Mouse (Mus musculus) hindbrain, embryonic 16.5 days (tissue): ENCODE results near the gene Mettl24. TPM values are rescaled to one million over a fixed set of nuclear protein-coding genes. Genes with fewer than 3 reads are reported as not detected.

Source experiments
- ATAC-seq: fragments of 200-750 bp; cut with Nextera tagmentation; 2 replicates; pipeline ENCODE4 v1.8.0; 2017; ENCODE audit warnings: moderate TSS enrichment, moderate library complexity
- H3K27ac ChIP-seq: fragments of 300-500 bp; sonication (generic); 2 replicates; pipeline ENCODE4 v1.5.1; 2014; ENCODE audit warnings: low read depth, mild to moderate bottlenecking, control low read depth, low read length, moderate library complexity
- H3K27me3 ChIP-seq: fragments of 300-500 bp; sonication (generic); replicated peaks from 2 replicates; pipeline ENCODE4 v1.6.1; 2014; ENCODE audit warnings: low read length; ENCODE audit not compliant: control insufficient read depth, insufficient read depth
- H3K36me3 ChIP-seq: fragments of 300-500 bp; sonication (generic); 2 replicates; pipeline ENCODE4 v1.6.1; 2014; ENCODE audit warnings: mild to moderate bottlenecking, low read length, moderate library complexity, mixed read lengths; ENCODE audit not compliant: control insufficient read depth, insufficient read depth
- H3K4me1 ChIP-seq: fragments of 300-500 bp; sonication (generic); 2 replicates; pipeline ENCODE4 v1.6.1; 2014; ENCODE audit warnings: low read depth, low read length; ENCODE audit not compliant: control insufficient read depth, insufficient read depth
- H3K4me2 ChIP-seq: fragments of 300-500 bp; sonication (generic); 2 replicates; pipeline ENCODE4 v1.6.1; 2014; ENCODE audit warnings: mild to moderate bottlenecking, low read length, control low read depth, moderate library complexity
- H3K4me3 ChIP-seq: fragments of 300-500 bp; sonication (generic); 2 replicates; pipeline ENCODE4 v1.5.1; 2014; ENCODE audit warnings: mild to moderate bottlenecking, low read length, control low read depth, moderate library complexity
- H3K9ac ChIP-seq: fragments of 300-500 bp; sonication (generic); 2 replicates; pipeline ENCODE4 v1.6.1; 2014; ENCODE audit warnings: low read depth, mild to moderate bottlenecking, control low read depth, low read length, moderate library complexity
- H3K9me3 ChIP-seq: fragments of 300-500 bp; sonication (generic); 2 replicates; pipeline ENCODE4 v1.6.1; 2014; ENCODE audit warnings: mild to moderate bottlenecking, low read length, moderate library complexity; ENCODE audit not compliant: control insufficient read depth
- WGBS: fragments of 180-500 bp; shearing (Covaris S2); extraction: QIAGEN DNeasy Blood & Tissue Kit; methylation state at CpG from one replicate; pipeline ENCODE4 v1.1.7; 2014; 5-methylcytosine and 5-hydroxymethylcytosine counted together
- polyA plus RNA-seq: library from polyadenylated mRNA; unstranded; fragments of >200 nt; fragmentation: Nextera tagmentation; extraction: Ambion mirVana; gene quantifications from 2 replicates; pipeline ENCODE4 v1.2.1, GENCODE M21; 2015

The Mettl24 gene
- polyA plus RNA-seq, 1 experiment from 2014 or later = 0.84 TPM

- H3K4me3 ChIP-seq = no peak overlapping the region
- ATAC-seq = no peak
- no peaks in the 10 kb centered on the region for H3K27me3 ChIP-seq
- H3K27ac ChIP-seq = no peak overlapping the region
- no peak overlapping the region for H3K9ac ChIP-seq
- no peaks in the 10 kb centered on the region for H3K9me3 ChIP-seq
- no peak overlapping the region for H3K4me2 ChIP-seq
- no peaks in the 10 kb centered on the region for H3K36me3 ChIP-seq
- WGBS = 82% methylated on average over 4 of the region's 4 CpGs
- H3K4me1 ChIP-seq = no peaks in the 10 kb centered on the region
These were observed 15.6 kb downstream of the Mettl24 start for GRCm38 (mm10) chr10:40698652-40699051.

DNA sequence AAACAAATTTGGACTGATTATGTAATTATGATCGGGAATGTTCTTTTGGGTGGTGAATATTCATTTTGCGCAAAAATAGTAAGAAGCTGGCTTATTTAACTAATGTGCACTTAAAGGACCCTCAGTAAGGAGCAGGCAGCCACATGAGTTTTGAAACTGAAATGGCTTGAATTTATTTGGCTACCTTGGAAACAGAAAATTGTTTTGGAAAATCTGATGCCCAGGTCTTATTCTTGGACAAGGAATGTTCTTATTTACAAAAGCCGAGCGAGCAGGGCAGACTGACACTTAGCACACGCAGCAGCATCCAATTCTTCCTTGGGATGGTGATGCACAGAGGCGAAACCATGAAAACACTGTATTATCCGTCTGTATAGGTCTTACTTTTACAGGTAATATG lies 28.0 kb downstream of the Mettl24 start:
- Histone ChIP-seq H3K27ac (no peak overlapping the region), H3K4me3 (no peak overlapping the region), H3K4me2 (no peak overlapping the region), H3K9me3 (no peaks in the 10 kb centered on the region), H3K27me3 (no peaks in the 10 kb centered on the region), H3K9ac (no peak overlapping the region), H3K4me1 (no peaks in the 10 kb centered on the region), H3K36me3 (no peaks in the 10 kb centered on the region)
- WGBS = 81% methylated on average over 7 of the region's 7 CpGs
- ATAC-seq = no peak

GRCm38 (mm10) chr10:40713018-40713608 lies 30.0 kb downstream of the Mettl24 start:
- ATAC-seq = peak; percentile 71
- H3K9me3 ChIP-seq = no peaks in the 10 kb centered on the region
- H3K36me3 ChIP-seq = no peaks in the 10 kb centered on the region
- no peak overlapping the region for H3K27ac ChIP-seq
- H3K4me2 ChIP-seq = no peak overlapping the region
- no peaks in the 10 kb centered on the region for H3K27me3 ChIP-seq
- no peak overlapping the region for H3K9ac ChIP-seq
- 37% methylated on average over 9 of the region's 9 CpGs for WGBS
- no peaks in the 10 kb centered on the region for H3K4me1 ChIP-seq
- H3K4me3 ChIP-seq = no peak overlapping the region

GRCm38 (mm10) chr10:40713829-40714228 lies 30.7 kb downstream of the Mettl24 start:
- Histone ChIP-seq H3K4me3 (no peak overlapping the region), H3K27ac (no peak overlapping the region), H3K4me1 (no peaks in the 10 kb centered on the region), H3K4me2 (no peak overlapping the region), H3K27me3 (no peaks in the 10 kb centered on the region), H3K9ac (no peak overlapping the region), H3K9me3 (no peaks in the 10 kb centered on the region), H3K36me3 (no peaks in the 10 kb centered on the region)
- ATAC-seq = peak; percentile 58; the same call in 1 of the 2 replicates
- 86% methylated on average over 9 of the region's 9 CpGs for WGBS

- WGBS = 90% methylated on average over 4 of the region's 4 CpGs
- no peaks in the 10 kb centered on the region for H3K27me3 ChIP-seq
- H3K4me3 ChIP-seq = no peak overlapping the region
- no peak overlapping the region for H3K27ac ChIP-seq
- no peak overlapping the region for H3K9ac ChIP-seq
- no peaks in the 10 kb centered on the region for H3K36me3 ChIP-seq
- H3K4me1 ChIP-seq = no peaks in the 10 kb centered on the region
- no peak overlapping the region for H3K4me2 ChIP-seq
- H3K9me3 ChIP-seq = no peaks in the 10 kb centered on the region
- ATAC-seq = no peak
These were observed 32.1 kb downstream of the Mettl24 start for GRCm38 (mm10) chr10:40715151-40715550.

DNA sequence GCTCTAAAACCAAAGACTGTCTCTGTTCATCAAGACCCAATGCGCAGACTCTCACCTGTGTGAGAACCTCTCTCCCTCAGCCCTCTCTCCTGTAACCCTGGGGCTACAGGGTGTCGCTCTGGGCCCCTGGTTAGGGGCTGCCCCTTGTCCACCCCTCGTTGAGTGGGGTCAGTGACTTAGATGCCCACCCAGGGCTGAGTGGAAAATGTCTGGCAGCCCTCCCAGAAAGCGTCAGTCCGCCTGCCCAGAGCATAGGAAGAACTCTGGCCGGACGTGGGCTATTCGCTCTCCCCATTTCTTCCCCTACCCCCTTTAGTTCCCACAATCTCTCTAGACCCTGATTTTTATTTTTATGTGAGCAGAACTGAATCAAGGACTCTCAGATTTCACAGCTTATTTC lies 33.2 kb downstream of the Mettl24 start:
- H3K27ac ChIP-seq = no peak overlapping the region
- no peaks in the 10 kb centered on the region for H3K9me3 ChIP-seq
- no peak overlapping the region for H3K9ac ChIP-seq
- H3K36me3 ChIP-seq = no peaks in the 10 kb centered on the region
- no peak for ATAC-seq
- no peaks in the 10 kb centered on the region for H3K27me3 ChIP-seq
- H3K4me2 ChIP-seq = no peak overlapping the region
- H3K4me1 ChIP-seq = no peaks in the 10 kb centered on the region
- WGBS = 57% methylated on average over 8 of the region's 8 CpGs
- no peak overlapping the region for H3K4me3 ChIP-seq

DNA sequence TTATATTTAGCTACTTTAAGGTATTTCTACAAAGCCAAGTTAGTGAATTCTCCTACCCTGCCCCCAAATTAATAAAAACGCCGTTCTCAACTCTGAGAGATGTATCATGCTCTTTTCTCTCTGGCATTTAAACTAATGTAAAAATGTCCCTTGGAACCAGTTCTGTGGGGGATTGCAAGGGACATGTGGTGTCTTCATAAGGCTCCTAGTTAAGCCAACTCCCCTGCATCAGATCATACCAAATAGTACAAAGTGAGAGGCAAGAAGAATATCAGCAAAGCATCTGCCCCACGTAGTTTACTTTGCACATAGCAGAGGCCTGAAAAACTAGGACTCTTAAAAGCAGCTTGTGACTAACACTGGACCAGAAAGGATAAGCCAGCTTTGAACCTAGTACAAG lies 33.6 kb downstream of the Mettl24 start:
- 85% methylated on average over 3 of the region's 3 CpGs for WGBS
- Histone ChIP-seq H3K4me1 (no peaks in the 10 kb centered on the region), H3K4me3 (no peak overlapping the region), H3K27ac (no peak overlapping the region), H3K4me2 (no peak overlapping the region), H3K9ac (no peak overlapping the region), H3K27me3 (no peaks in the 10 kb centered on the region), H3K36me3 (no peaks in the 10 kb centered on the region), H3K9me3 (no peaks in the 10 kb centered on the region)
- no peak for ATAC-seq

GRCm38 (mm10) chr10:40718362-40718761 lies 35.3 kb downstream of the Mettl24 start:
- H3K4me3 ChIP-seq = no peak overlapping the region
- no peaks in the 10 kb centered on the region for H3K36me3 ChIP-seq
- H3K27ac ChIP-seq = no peak overlapping the region
- 92% methylated on average over 13 of the region's 13 CpGs for WGBS
- no peak overlapping the region for H3K4me2 ChIP-seq
- H3K4me1 ChIP-seq = no peaks in the 10 kb centered on the region
- ATAC-seq = no peak
- H3K9ac ChIP-seq = no peak overlapping the region
- no peaks in the 10 kb centered on the region for H3K27me3 ChIP-seq
- no peaks in the 10 kb centered on the region for H3K9me3 ChIP-seq

DNA sequence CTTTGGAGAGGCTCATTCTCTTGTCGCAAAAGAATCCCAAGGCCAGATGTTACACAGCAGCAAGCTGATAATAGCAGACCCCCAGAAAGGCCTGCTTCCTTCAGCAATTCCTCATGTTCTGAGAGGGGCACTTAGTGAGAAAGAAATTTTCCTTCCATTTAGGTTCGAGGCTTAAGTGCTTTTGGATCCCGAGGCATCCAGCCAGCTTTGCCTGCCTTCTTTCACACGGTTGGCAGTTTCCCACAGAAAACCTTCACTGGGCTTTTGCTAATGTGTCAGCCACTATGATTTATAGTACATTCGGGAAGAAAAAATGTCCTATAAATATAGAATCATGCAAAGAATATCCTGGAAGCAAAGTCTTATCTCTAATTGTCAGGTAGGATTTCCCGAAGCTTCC lies 36.0 kb downstream of the Mettl24 start:
- H3K4me2 ChIP-seq = no peak overlapping the region

DNA sequence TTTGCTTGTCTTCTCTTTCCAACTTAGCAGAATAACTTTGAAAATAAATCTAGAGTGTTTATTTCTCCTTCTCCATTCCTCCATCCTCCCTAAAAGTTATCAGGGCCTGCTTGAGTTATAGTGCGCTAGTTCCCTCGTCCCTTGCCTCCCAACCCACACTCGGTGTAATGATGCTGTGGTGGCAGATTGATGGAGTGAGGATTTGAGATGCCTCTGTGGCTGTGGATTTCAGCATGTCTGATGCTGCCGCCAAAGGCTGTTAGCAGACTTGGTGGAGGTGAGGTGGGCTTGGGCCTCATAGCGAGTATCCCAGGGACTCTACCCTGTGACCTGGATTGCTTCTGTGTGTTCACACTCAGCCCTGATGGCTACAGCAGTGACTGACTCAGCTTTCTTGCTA lies 37.8 kb downstream of the Mettl24 start:
- H3K4me3 ChIP-seq = no peak overlapping the region
- no peaks in the 10 kb centered on the region for H3K36me3 ChIP-seq
- ATAC-seq = no peak
- no peaks in the 10 kb centered on the region for H3K27me3 ChIP-seq
- no peak overlapping the region for H3K9ac ChIP-seq
- H3K9me3 ChIP-seq = no peaks in the 10 kb centered on the region
- H3K4me1 ChIP-seq = no peaks in the 10 kb centered on the region
- H3K27ac ChIP-seq = no peak overlapping the region
- H3K4me2 ChIP-seq = no peak overlapping the region
- WGBS = 69% methylated on average over 5 of the region's 5 CpGs

More for the DNA sequence above, 36.0 kb downstream of the Mettl24 start:
- Histone ChIP-seq H3K9me3 (no peaks in the 10 kb centered on the region), H3K4me1 (no peaks in the 10 kb centered on the region), H3K9ac (no peak overlapping the region), H3K27ac (no peak overlapping the region), H3K36me3 (no peaks in the 10 kb centered on the region), H3K4me3 (no peak overlapping the region), H3K27me3 (no peaks in the 10 kb centered on the region)
- WGBS = 60% methylated on average over 6 of the region's 6 CpGs
- no peak for ATAC-seq
